Mouse (Mus musculus) testis, adult 10 weeks (tissue): ENCODE results near the gene Krtap10-4. TPM values are rescaled to one million over a fixed set of nuclear protein-coding genes. Genes with fewer than 3 reads are reported as not detected.

Experiments
- polyA plus RNA-seq: library from polyadenylated mRNA; stranded (reverse); fragments of 350-450 nt; fragmentation: Illumina TruSeq; extraction: RNeasy Lipid Tissue Mini Kit (QIAGEN cat#74804); gene quantifications from one replicate; pipeline ENCODE4 v1.2.3, GENCODE M21; 2014; ENCODE audit warnings: low read depth, low replicate concordance

The Krtap10-4 gene
- polyA plus RNA-seq, result not detected

GRCm38 (mm10) chr10:77826951-77827350 lies at the start of gene Krtap10-4:
Gene Krtap10-4 (minus strand): TSS chr10:77827095.

GRCm38 (mm10) chr10:77861675-77862074 lies 34.8 kb upstream of the Krtap10-4 start, which contains the start of gene Gm3285:
Gene Gm3285 (plus strand): TSS chr10:77861975.

GRCm38 (mm10) chr10:77852559-77852958 lies 25.7 kb upstream of the Krtap10-4 start, which contains the start of gene Gm10318:
Gene Gm10318 (plus strand): TSS chr10:77852859.

GRCm38 (mm10) chr10:77846503-77846902 lies 19.6 kb upstream of the Krtap10-4 start, which contains the start of gene Gm36176:
Gene Gm36176 (plus strand): TSS chr10:77846803.

GRCm38 (mm10) chr10:77835647-77836046 lies 8.8 kb upstream of the Krtap10-4 start, which contains the start of gene Krtap10-10:
Gene Krtap10-10 (plus strand): TSS chr10:77835947.

GRCm38 (mm10) chr10:77814382-77814781 lies 12.5 kb downstream of the Krtap10-4 start, which contains the start of gene Gm2696:
Gene Gm2696 (plus strand): TSS chr10:77814682.

GRCm38 (mm10) chr10:77811743-77812142 lies 15.2 kb downstream of the Krtap10-4 start, which contains the start of gene Gm9507:
Gene Gm9507 (minus strand): TSS chr10:77811843.

GRCm38 (mm10) chr10:77798921-77799508 lies 27.9 kb downstream of the Krtap10-4 start, which contains the start of gene Gm19668:
Gene Gm19668 (minus strand): TSS chr10:77799133.

GRCm38 (mm10) chr10:77794976-77795375 lies 31.9 kb downstream of the Krtap10-4 start, which contains the start of gene Gm9639:
Gene Gm9639 (minus strand): TSS chr10:77795076.

GRCm38 (mm10) chr10:77787876-77788275 lies 39.0 kb downstream of the Krtap10-4 start, which contains the start of gene Gm7137:
Gene Gm7137 (minus strand): TSS chr10:77788200.

GRCm38 (mm10) chr10:77782442-77782841 lies 44.5 kb downstream of the Krtap10-4 start, which contains the start of gene Gm3250:
Gene Gm3250 (minus strand): TSS chr10:77782542.

GRCm38 (mm10) chr10:77776844-77777243 lies 50.1 kb downstream of the Krtap10-4 start, which contains the start of gene Gm7138:
Gene Gm7138 (minus strand): TSS chr10:77776944.

Other genes with a start within 250 kb of the Krtap10-4 start
- gene Pttg1ip, start 245.4 kb downstream of the Krtap10-4 start, polyA plus RNA-seq, result 53.7 TPM
- 32.2 TPM for gene Sumo3, start 221.0 kb downstream of the Krtap10-4 start, polyA plus RNA-seq
- gene Gm49325, start 220.9 kb downstream of the Krtap10-4 start, polyA plus RNA-seq, result 10.3 TPM
- gene Ube2g2, start 204.8 kb downstream of the Krtap10-4 start, polyA plus RNA-seq, result 19.1 TPM
- not detected for gene Tspear, start 140.5 kb downstream of the Krtap10-4 start, polyA plus RNA-seq
- not detected for gene Gm19402, start 136.3 kb downstream of the Krtap10-4 start, polyA plus RNA-seq
- not detected for gene Gm9508, start 129.9 kb downstream of the Krtap10-4 start, polyA plus RNA-seq
- not detected for gene Gm10272, start 120.5 kb downstream of the Krtap10-4 start, polyA plus RNA-seq
- gene Gm10024, start 115.6 kb downstream of the Krtap10-4 start, polyA plus RNA-seq, result not detected
- not detected for gene Gm10142, start 111.3 kb downstream of the Krtap10-4 start, polyA plus RNA-seq
- not detected for gene Krtap12-1, start 106.5 kb downstream of the Krtap10-4 start, polyA plus RNA-seq
- gene Gm10100, start 100.6 kb downstream of the Krtap10-4 start, polyA plus RNA-seq, result not detected
- gene Gm18596, start 84.5 kb downstream of the Krtap10-4 start, polyA plus RNA-seq, result not detected
- gene Gm9736, start 75.7 kb downstream of the Krtap10-4 start, polyA plus RNA-seq, result not detected
- gene Gm3233, start 67.4 kb downstream of the Krtap10-4 start, polyA plus RNA-seq, result not detected
- not detected for gene Gm3238, start 55.8 kb downstream of the Krtap10-4 start, polyA plus RNA-seq
- not detected for gene Gm7138, start 50.2 kb downstream of the Krtap10-4 start, polyA plus RNA-seq
- gene Gm3250, start 44.6 kb downstream of the Krtap10-4 start, polyA plus RNA-seq, result not detected
- not detected for gene Gm7137, start 38.9 kb downstream of the Krtap10-4 start, polyA plus RNA-seq
- not detected for gene Gm9639, start 32.0 kb downstream of the Krtap10-4 start, polyA plus RNA-seq
- gene Gm19668, start 28.0 kb downstream of the Krtap10-4 start, polyA plus RNA-seq, result not detected
- not detected for gene Gm9507, start 15.3 kb downstream of the Krtap10-4 start, polyA plus RNA-seq
- not detected for gene Gm2696, start 12.4 kb downstream of the Krtap10-4 start, polyA plus RNA-seq
- not detected for gene Krtap10-10, start 8.9 kb upstream of the Krtap10-4 start, polyA plus RNA-seq
- gene Gm36176, start 19.7 kb upstream of the Krtap10-4 start, polyA plus RNA-seq, result not detected
- not detected for gene Gm10318, start 25.8 kb upstream of the Krtap10-4 start, polyA plus RNA-seq
- not detected for gene Gm3285, start 34.9 kb upstream of the Krtap10-4 start, polyA plus RNA-seq
- gene Lrrc3, start 75.4 kb upstream of the Krtap10-4 start, polyA plus RNA-seq, result 0.15 TPM
- gene Trpm2, start 143.5 kb upstream of the Krtap10-4 start, polyA plus RNA-seq, result not detected
- gene 1810043G02Rik, start 151.4 kb upstream of the Krtap10-4 start, polyA plus RNA-seq, result 1.4 TPM
- gene Pfkl, start 183.0 kb upstream of the Krtap10-4 start, polyA plus RNA-seq, result 0.50 TPM
- gene Dnmt3l, start 214.9 kb upstream of the Krtap10-4 start, polyA plus RNA-seq, result 4.8 TPM
- 0.17 TPM for gene Aire, start 216.5 kb upstream of the Krtap10-4 start, polyA plus RNA-seq
- 1.5 TPM for gene Icosl, start 242.2 kb upstream of the Krtap10-4 start, polyA plus RNA-seq